Mouse (Mus musculus): ENCODE measurements at regions not wholly inside any gene's neighbourhood (a gene's known extent, or its start where the extent isn't known, plus 50 kb on each side); places are given as distances from the start of the nearest gene placed in this dataset.
A peak's percentile ranks its signal among the peaks of the same experiment; 100 is the strongest.

- Histone ChIP-seq H3K79me2 (replicated peaks; ENCODE audit: control insufficient read depth, extremely low read depth, insufficient read depth, poor library complexity, severe bottlenecking) (no peaks in the 10 kb centered on the region), H3K4me2 (ENCODE audit: insufficient read depth, low read depth, poor library complexity, severe bottlenecking) (no peak overlapping the region), H3K4me3 (replicated peaks in 1 of 3; ENCODE audit: low read depth in 2 of 3, low read length in 2 of 3, poor library complexity in 1 of 3) (no peak overlapping the region), H3K36me3 (replicated peaks in 1 of 2; ENCODE audit: control insufficient read depth in 1 of 2, insufficient read depth in 1 of 2, low read length in 1 of 2) (no peaks in the 10 kb centered on the region), H3K4me1 (ENCODE audit: control insufficient read depth in 1 of 2, insufficient read depth in 2 of 2) (peaks cover 4 to 8% of the 10 kb centered on the region in 2 experiments; a peak in 1 of 4 replicates), H3K9me3 (replicated peaks; ENCODE audit: low read length) (no peaks in the 10 kb centered on the region), H3K27me3 (replicated peaks) (no peaks in the 10 kb centered on the region), H3K27ac (ENCODE audit: insufficient read depth, low read depth) (no peak overlapping the region), H3K9ac (ENCODE audit: insufficient read depth, low read depth) (no peak overlapping the region)
- dilution Hi-C loops (cut with MboI; ENCODE audit: extremely low pct_ligation_motif_present, extremely low pct_unique_long_range_greater_than_20kb, low sequenced_read_pairs) (no loop called here), in situ Hi-C loops (cut with MboI; ENCODE audit: low pct_ligation_motif_present, low pct_unique_long_range_greater_than_20kb, low sequenced_read_pairs) (no loop called here)
- no peak for TF ChIP-seq MXI1 (IDR thresholded peaks at IDR 0.05; ENCODE audit: low read depth, low read length)
- TF ChIP-seq EP300 (IDR thresholded peaks at IDR 0.05; ENCODE audit: low read length), result no peak
- no peak for TF ChIP-seq KAT2A (IDR thresholded peaks at IDR 0.05; ENCODE audit: insufficient replicate concordance, low read length)
- TF ChIP-seq GABPA (IDR thresholded peaks at IDR 0.05; ENCODE audit: insufficient replicate concordance, low read depth, low read length), result no peak
- TF ChIP-seq MYC (IDR thresholded peaks at IDR 0.05; ENCODE audit: low read depth, low read length), result no peak
- TF ChIP-seq PAX5 (IDR thresholded peaks at IDR 0.05; ENCODE audit: low read length), result no peak
- TF ChIP-seq ETS1 (conservative IDR thresholded peaks at IDR 0.05; ENCODE audit: low read depth, low read length), result no peak
- no peak for TF ChIP-seq BHLHE40 (IDR thresholded peaks at IDR 0.05; ENCODE audit: low read depth, low read length)
- TF ChIP-seq NELFE (IDR thresholded peaks at IDR 0.05; ENCODE audit: low read depth, low read length), result no peak
- no peak for TF ChIP-seq SMC3 (IDR thresholded peaks at IDR 0.05; ENCODE audit: low read depth, low read length)
- TF ChIP-seq JUND (conservative IDR thresholded peaks at IDR 0.05; ENCODE audit: low read depth, low read length), result no peak
- TF ChIP-seq NRF1 (IDR thresholded peaks at IDR 0.05; ENCODE audit: low read depth, low read length), result no peak
- no peak for TF ChIP-seq MAZ (IDR thresholded peaks at IDR 0.05; ENCODE audit: low read depth, low read length)
- no peak for DNase-seq (ENCODE audit: extremely low read depth)
These were observed 139.1 kb upstream of the Tyw5 start for GRCm38 (mm10) chr1:57545792-57546685.

DNA sequence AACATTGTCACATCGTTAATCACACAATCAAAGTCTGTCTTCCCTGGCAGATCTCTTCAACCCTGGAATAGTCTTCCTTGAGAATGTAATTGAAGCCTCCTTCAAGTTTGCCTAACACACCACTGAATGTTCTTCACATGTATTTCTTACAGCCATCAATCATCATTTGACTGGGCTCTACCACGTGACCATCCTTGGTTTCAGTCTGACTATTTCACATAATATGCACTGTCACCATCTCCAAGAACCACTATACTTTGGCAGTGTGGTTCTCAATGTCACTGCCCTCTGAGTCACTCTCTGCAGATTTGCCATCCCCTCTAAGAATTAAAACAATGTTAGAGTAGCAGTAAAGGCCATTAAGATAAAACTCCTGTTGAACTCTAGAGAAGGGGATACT lies 154.6 kb upstream of the Tyw5 start:
- H3K27ac ChIP-seq (ENCODE audit: insufficient read depth, low read depth), result no peak overlapping the region
- no peak overlapping the region for H3K4me3 ChIP-seq (replicated peaks in 1 of 3; ENCODE audit: low read depth in 2 of 3, low read length in 2 of 3, poor library complexity in 1 of 3)
- in situ Hi-C loops (cut with MboI; ENCODE audit: low pct_ligation_motif_present, low pct_unique_long_range_greater_than_20kb, low sequenced_read_pairs), result no loop called here
- H3K4me2 ChIP-seq (ENCODE audit: insufficient read depth, low read depth, poor library complexity, severe bottlenecking), result peak overlapping the region; percentile 22; the same call in 1 of the 2 replicates
- H3K79me2 ChIP-seq (replicated peaks; ENCODE audit: control insufficient read depth, extremely low read depth, insufficient read depth, poor library complexity, severe bottlenecking), result no peaks in the 10 kb centered on the region
- dilution Hi-C loops (cut with MboI; ENCODE audit: extremely low pct_ligation_motif_present, extremely low pct_unique_long_range_greater_than_20kb, low sequenced_read_pairs), result no loop called here
- no peaks in the 10 kb centered on the region for H3K9me3 ChIP-seq (replicated peaks; ENCODE audit: low read length)
- H3K4me1 ChIP-seq (ENCODE audit: control insufficient read depth in 1 of 2, insufficient read depth in 2 of 2), result peaks cover 8 to 13% of the 10 kb centered on the region in 2 experiments
- no peaks in the 10 kb centered on the region for H3K36me3 ChIP-seq (replicated peaks in 1 of 2; ENCODE audit: control insufficient read depth in 1 of 2, insufficient read depth in 1 of 2, low read length in 1 of 2)
- no peaks in the 10 kb centered on the region for H3K27me3 ChIP-seq (replicated peaks)
- peak; percentile 72 for DNase-seq (ENCODE audit: extremely low read depth)
- H3K9ac ChIP-seq (ENCODE audit: insufficient read depth, low read depth), result no peak overlapping the region
- TF ChIP-seq GABPA (IDR thresholded peaks at IDR 0.05; ENCODE audit: insufficient replicate concordance, low read depth, low read length) (no peak), NELFE (IDR thresholded peaks at IDR 0.05; ENCODE audit: low read depth, low read length) (no peak), TBP (conservative IDR thresholded peaks at IDR 0.05; ENCODE audit: low read depth, low read length) (no peak), USF2 (conservative IDR thresholded peaks at IDR 0.05; ENCODE audit: low read depth, low read length) (peak; percentile 88), JUN (IDR thresholded peaks at IDR 0.05; ENCODE audit: insufficient read depth, low read depth, low read length) (peak; percentile 68), POLR2AphosphoS2 (IDR thresholded peaks at IDR 0.05; ENCODE audit: low read depth, low read length) (no peak), ZKSCAN1 (IDR thresholded peaks at IDR 0.05; ENCODE audit: borderline replicate concordance, low read depth, low read length) (no peak), POLR2A (IDR thresholded peaks at IDR 0.05; ENCODE audit: low read depth, low read length) (no peak), SMC3 (IDR thresholded peaks at IDR 0.05; ENCODE audit: low read depth, low read length) (no peak), BHLHE40 (IDR thresholded peaks at IDR 0.05; ENCODE audit: low read depth, low read length) (peak; percentile 64; the same call in 1 of the 2 replicates), ZMIZ1 (IDR thresholded peaks at IDR 0.05; ENCODE audit: low read depth, low read length) (no peak), PAX5 (IDR thresholded peaks at IDR 0.05; ENCODE audit: low read length) (no peak), CTCF (conservative IDR thresholded peaks at IDR 0.05 in 1 of 2, IDR thresholded peaks at IDR 0.05 in 1 of 2; ENCODE audit: low read depth in 2 of 2, low read length in 2 of 2) (no peak), EP300 (IDR thresholded peaks at IDR 0.05; ENCODE audit: low read length) (0 out of 2 replicates have a peak, but pooled peaks have one; percentile 36), ETS1 (conservative IDR thresholded peaks at IDR 0.05; ENCODE audit: low read depth, low read length) (no peak), MAFK (IDR thresholded peaks at IDR 0.05; ENCODE audit: insufficient replicate concordance, low read length) (peak; percentile 33; the same call in 1 of the 2 replicates), E2F4 (IDR thresholded peaks at IDR 0.05; ENCODE audit: insufficient replicate concordance, low read depth, low read length) (no peak), ZNF384 (IDR thresholded peaks at IDR 0.05; ENCODE audit: low read depth, low read length) (no peak), TCF12 (IDR thresholded peaks at IDR 0.05; ENCODE audit: low read depth, low read length) (no peak), USF1 (IDR thresholded peaks at IDR 0.05; ENCODE audit: low read depth, low read length) (peak; percentile 81), UBTF (IDR thresholded peaks at IDR 0.05; ENCODE audit: low read depth, low read length) (no peak), IRF4 (IDR thresholded peaks at IDR 0.05; ENCODE audit: low read depth, low read length) (peak; percentile 78), MYC (IDR thresholded peaks at IDR 0.05; ENCODE audit: low read depth, low read length) (no peak), NRF1 (IDR thresholded peaks at IDR 0.05; ENCODE audit: low read depth, low read length) (no peak), ELF1 (IDR thresholded peaks at IDR 0.05; ENCODE audit: low read depth, low read length) (no peak), MXI1 (IDR thresholded peaks at IDR 0.05; ENCODE audit: low read depth, low read length) (no peak)

All from CH12.LX (cell line).